Mouse (Mus musculus): ENCODE results near the gene Hmmr.

GRCm38 (mm10) chr11:40746361-40746760 is 13.1 kb upstream of the Hmmr start:
- TF ChIP-seq MAFK (IDR thresholded peaks at IDR 0.05; ENCODE audit: insufficient read depth, low read depth, low read length) (no peak), ZC3H11A (IDR thresholded peaks at IDR 0.05; ENCODE audit: borderline replicate concordance, low read depth, low read length) (no peak), CHD2 (IDR thresholded peaks at IDR 0.05; ENCODE audit: low read depth, low read length) (no peak), ZNF384 (IDR thresholded peaks at IDR 0.05; ENCODE audit: low read depth, low read length) (no peak), HCFC1 (IDR thresholded peaks at IDR 0.05; ENCODE audit: borderline replicate concordance, insufficient read depth, low read length) (no peak)

Measured in ES-E14 (cell line).